Mouse (Mus musculus): Measurements from ENCODE around the gene Fam47c. TPM values are rescaled to one million over a fixed set of nuclear protein-coding genes. Genes with fewer than 3 reads are reported as not detected.

Fam47c gene
- total RNA-seq (2021) (not detected), polyA plus RNA-seq (2012; rRNA removed) (not detected in 2 replicates)
- long read RNA-seq, result 0 reads

GRCm38 (mm10) chrX:78737463-78737862 is at the start of gene Fam47c:
Gene Fam47c, plus strand, starts transcription at chrX:78737763.
- DNase-seq, result no peak
- intact Hi-C loops (cut with DNase I), result no loop called here
- no peaks in the 10 kb centered on the region for H3K4me1 ChIP-seq (ENCODE audit: control insufficient read depth, insufficient read depth, low read length)
- WGBS, result 79% methylated on average over 3 of the region's 3 CpGs
- no peaks in the 10 kb centered on the region for H3K36me3 ChIP-seq (ENCODE audit: control insufficient read depth, insufficient read depth, low read length)
- no peak within 1 kb of the TSS for H3K4me3 ChIP-seq
- no peaks in the 10 kb centered on the region for H3K79me2 ChIP-seq (replicated peaks; ENCODE audit: control insufficient read depth, insufficient read depth, low read length)
- no peak within 1 kb of the TSS for H3K27ac ChIP-seq
- H3K27me3 ChIP-seq (ENCODE audit: control insufficient read depth, insufficient read depth, low read length), result no peaks in the 10 kb centered on the region
- no peak within 1 kb of the TSS for H3K9ac ChIP-seq (ENCODE audit: low read depth, low read length)
- TF ChIP-seq CTCF (IDR thresholded peaks at IDR 0.05), result no peak
- no peak for TF ChIP-seq POLR2A (IDR thresholded peaks at IDR 0.05; ENCODE audit: insufficient read depth, low read depth, low read length)
- no peak for TF ChIP-seq EP300 (IDR thresholded peaks at IDR 0.05; ENCODE audit: insufficient read depth, low read depth, low read length)

- H3K4me1 ChIP-seq (ENCODE audit: control insufficient read depth, insufficient read depth, low read length), result no peaks in the 10 kb centered on the region
- H3K9ac ChIP-seq (ENCODE audit: low read depth, low read length), result no peak overlapping the region
- intact Hi-C loops (cut with DNase I), result no loop called here
- H3K27ac ChIP-seq, result no peak overlapping the region
- H3K79me2 ChIP-seq (replicated peaks; ENCODE audit: control insufficient read depth, insufficient read depth, low read length), result no peaks in the 10 kb centered on the region
- H3K36me3 ChIP-seq (ENCODE audit: control insufficient read depth, insufficient read depth, low read length), result no peaks in the 10 kb centered on the region
- no peak for DNase-seq
- H3K27me3 ChIP-seq (ENCODE audit: control insufficient read depth, insufficient read depth, low read length), result no peaks in the 10 kb centered on the region
- no peak for TF ChIP-seq EP300 (IDR thresholded peaks at IDR 0.05; ENCODE audit: insufficient read depth, low read depth, low read length)
- TF ChIP-seq CTCF (IDR thresholded peaks at IDR 0.05), result no peak
- no peak for TF ChIP-seq POLR2A (IDR thresholded peaks at IDR 0.05; ENCODE audit: insufficient read depth, low read depth, low read length)
- no peak overlapping the region for H3K4me3 ChIP-seq
- 41% methylated on average over 2 of the region's 2 CpGs for WGBS
Observed at GRCm38 (mm10) chrX:78769408-78769807, 31.8 kb downstream of the Fam47c start.

GRCm38 (mm10) chrX:78777078-78777477 is 39.5 kb downstream of the Fam47c start:
- TF ChIP-seq CTCF (IDR thresholded peaks at IDR 0.05) (no peak), POLR2A (IDR thresholded peaks at IDR 0.05; ENCODE audit: insufficient read depth, low read depth, low read length) (no peak), EP300 (IDR thresholded peaks at IDR 0.05; ENCODE audit: insufficient read depth, low read depth, low read length) (no peak)
- no peak for DNase-seq
- Histone ChIP-seq H3K4me3 (no peak overlapping the region), H3K27ac (no peak overlapping the region), H3K27me3 (ENCODE audit: control insufficient read depth, insufficient read depth, low read length) (no peaks in the 10 kb centered on the region), H3K9ac (ENCODE audit: low read depth, low read length) (no peak overlapping the region), H3K4me1 (ENCODE audit: control insufficient read depth, insufficient read depth, low read length) (no peaks in the 10 kb centered on the region), H3K36me3 (ENCODE audit: control insufficient read depth, insufficient read depth, low read length) (no peaks in the 10 kb centered on the region), H3K79me2 (replicated peaks; ENCODE audit: control insufficient read depth, insufficient read depth, low read length) (no peaks in the 10 kb centered on the region)
- intact Hi-C loops (cut with DNase I), result no loop called here
- WGBS, result 63% methylated on average over 2 of the region's 2 CpGs

Other genes starting within 250 kb of the Fam47c start
- 1 to 10 TPM; 8.4 to 9.4 TPM for gene Prrg1, start 153.9 kb upstream of the Fam47c start, total RNA-seq (2021)
- 3.8 and 7.8 TPM in 2 replicates for gene Prrg1, start 153.9 kb upstream of the Fam47c start, polyA plus RNA-seq (2012; rRNA removed)